23 mouse cellular contexts compared by ENCODE assay signal in genomic region chr5:46856837-46857236, GRCm38 (mm10).
DNase-seq lines count a peak whose midpoint lies in the region; ATAC-seq and TF ChIP-seq lines count a peak whose summit lies in the region.
"Had no signal": no experiment of that assay in that cellular context is flagged by ENCODE, and none has a peak within 500 bp of the region (broad histone marks: within the 10 kb centered on the region; RNA-seq: fewer than 3 reads in every experiment).

No protein-coding gene starts in this region.

- no peaks in the 10 kb centered on the region for H3K36me3 ChIP-seq in liver, adult 2 months (ENCODE audit: control insufficient read depth, insufficient read depth, low read length)
- no peaks in the 10 kb centered on the region for H3K36me3 ChIP-seq in liver, embryonic 11.5 days (ENCODE audit: control insufficient read depth, insufficient read depth, low read length)
- H3K36me3 ChIP-seq in intestine, postnatal 0 days (ENCODE audit: control insufficient read depth, insufficient read depth), result no peaks in the 10 kb centered on the region
- H3K36me3 ChIP-seq: embryonic facial prominence, embryonic 10.5 days; embryonic facial prominence, embryonic 12.5 days; forebrain, embryonic 15.5 days; G1E had no signal

- no peak for TF ChIP-seq POLR2A in liver, adult 2 months (IDR thresholded peaks at IDR 0.05; ENCODE audit: extremely low read depth, insufficient read depth, low read length)

- H3K79me2 ChIP-seq in liver, adult 2 months (ENCODE audit: control insufficient read depth, insufficient read depth, low read length), result no peaks in the 10 kb centered on the region

- H3K27me3 ChIP-seq in liver, adult 2 months (ENCODE audit: control insufficient read depth, insufficient read depth, low read length), result no peaks in the 10 kb centered on the region
- H3K27me3 ChIP-seq in liver, embryonic 11.5 days (replicated peaks; ENCODE audit: control insufficient read depth, insufficient read depth, low read length), result no peaks in the 10 kb centered on the region
- no peaks in the 10 kb centered on the region for H3K27me3 ChIP-seq in intestine, postnatal 0 days (replicated peaks; ENCODE audit: control insufficient read depth, insufficient read depth, low read length)
- H3K27me3 ChIP-seq: CH12.LX; embryonic facial prominence, embryonic 12.5 days; forebrain, embryonic 13.5 days; forebrain, embryonic 15.5 days had no signal

- H3K27ac ChIP-seq in liver, adult 2 months (replicated peaks; ENCODE audit: insufficient read depth, low read depth, low read length), result no peak overlapping the region
- no peak overlapping the region for H3K27ac ChIP-seq in liver, embryonic 11.5 days (ENCODE audit: low read depth, low read length)
- no peak overlapping the region for H3K27ac ChIP-seq in intestine, postnatal 0 days (ENCODE audit: low read depth, low read length)
- H3K27ac ChIP-seq: embryonic facial prominence, embryonic 10.5 days; embryonic facial prominence, embryonic 12.5 days; forebrain, embryonic 13.5 days; forebrain, embryonic 15.5 days had no signal

- peak; percentile 44 for DNase-seq in liver, adult 2 months (ENCODE audit: extremely low read depth, low read depth, low spot score)
- no peak for DNase-seq in liver, embryonic 11.5 days (ENCODE audit: low spot score)
- no peak for DNase-seq in layer of hippocampus, postnatal 14 days (ENCODE audit: low spot score in 2 of 2)
- DNase-seq in yolk sac, embryonic 10.5 days (ENCODE audit: low spot score), result no peak
- DNase-seq: adrenal gland, adult 8-10 months; adrenal gland, postnatal 14 days; adrenal gland, postnatal 36 days; B cell, adult 2 months; cerebellum, adult 11-12 months; cerebellum, adult 2 months; cerebellum, adult 9-10 months; cerebellum, postnatal 10 days; cerebellum, postnatal 25 days had no signal

- no peak for ATAC-seq in liver, embryonic 11.5 days (replicated peaks; ENCODE audit: low FRiP score)
- ATAC-seq in intestine, postnatal 0 days, result peak; percentile 66; the same call in 1 of the 2 replicates
- ATAC-seq: activated CD4-positive, CD25-positive, alpha-beta regulatory T cell, adult 4 months; CD4-positive, CD25-positive, alpha-beta regulatory T cell, adult 4 months; forebrain, embryonic 13.5 days; forebrain, embryonic 15.5 days; Patski had no signal

- H3K4me1 ChIP-seq in liver, adult 2 months (ENCODE audit: control insufficient read depth, insufficient read depth, low read length), result peaks cover 5% of the 10 kb centered on the region; the same call in 1 of the 2 replicates
- H3K4me1 ChIP-seq in liver, embryonic 11.5 days (replicated peaks; ENCODE audit: control insufficient read depth, insufficient read depth, low read length), result no peaks in the 10 kb centered on the region
- H3K4me1 ChIP-seq in intestine, postnatal 0 days (replicated peaks; ENCODE audit: control insufficient read depth, insufficient read depth, low read length), result no peaks in the 10 kb centered on the region
- H3K4me1 ChIP-seq: embryonic facial prominence, embryonic 10.5 days; embryonic facial prominence, embryonic 12.5 days; forebrain, embryonic 13.5 days; forebrain, embryonic 15.5 days had no signal

- no peak overlapping the region for H3K9ac ChIP-seq in liver, adult 2 months (ENCODE audit: low read depth, low read length)
- H3K9ac ChIP-seq in liver, embryonic 11.5 days (ENCODE audit: low read depth, low read length), result no peak overlapping the region
- no peak overlapping the region for H3K9ac ChIP-seq in intestine, postnatal 0 days (ENCODE audit: low read depth, low read length)
- H3K9ac ChIP-seq: embryonic facial prominence, embryonic 12.5 days; forebrain, embryonic 13.5 days; forebrain, embryonic 15.5 days had no signal

- no peaks in the 10 kb centered on the region for H3K9me3 ChIP-seq in liver, embryonic 11.5 days (ENCODE audit: control insufficient read depth, low read length)
- H3K9me3 ChIP-seq in intestine, postnatal 0 days (ENCODE audit: control insufficient read depth), result no peaks in the 10 kb centered on the region
- H3K9me3 ChIP-seq: embryonic facial prominence, embryonic 10.5 days; embryonic facial prominence, embryonic 12.5 days; forebrain, embryonic 13.5 days; forebrain, embryonic 15.5 days; G1E had no signal

- no peak overlapping the region for H3K4me2 ChIP-seq in liver, embryonic 11.5 days
- no peak overlapping the region for H3K4me2 ChIP-seq in intestine, postnatal 0 days (replicated peaks; ENCODE audit: low read depth)
- H3K4me2 ChIP-seq: embryonic facial prominence, embryonic 12.5 days; forebrain, embryonic 13.5 days; forebrain, embryonic 15.5 days had no signal

- TF ChIP-seq CTCF in liver, adult 2 months (IDR thresholded peaks at IDR 0.05; ENCODE audit: low read depth, low read length), result no peak
- TF ChIP-seq CTCF in intestine, postnatal 0 days (IDR thresholded peaks at IDR 0.05; ENCODE audit: low read depth), result no peak

- no peak overlapping the region for H3K4me3 ChIP-seq in liver, adult 2 months (ENCODE audit: insufficient read depth, low read depth, low read length)
- no peak overlapping the region for H3K4me3 ChIP-seq in liver, embryonic 11.5 days (ENCODE audit: low read depth, low read length)
- no peak overlapping the region for H3K4me3 ChIP-seq in intestine, postnatal 0 days (ENCODE audit: low read depth, low read length)
- H3K4me3 ChIP-seq: embryonic facial prominence, embryonic 10.5 days; embryonic facial prominence, embryonic 12.5 days; forebrain, embryonic 13.5 days; forebrain, embryonic 15.5 days had no signal
